Mouse (Mus musculus): ENCODE measurements around the gene Klc2. TPM values are rescaled to one million over a fixed set of nuclear protein-coding genes. Genes with fewer than 3 reads are reported as not detected.

Klc2 gene
- polyA plus RNA-seq, 1 experiment, result 92.9 TPM

GRCm38 (mm10) chr19:5113783-5114182 is 4.6 kb downstream of the Klc2 start:
- no peak overlapping the region for H3K4me3 ChIP-seq (ENCODE audit: control insufficient read depth, low read depth, low read length)
- no peaks in the 10 kb centered on the region for H3K27me3 ChIP-seq (ENCODE audit: control insufficient read depth, insufficient read depth, low read length)
- H3K27ac ChIP-seq (ENCODE audit: control insufficient read depth, insufficient read depth, low read depth, low read length), result no peak overlapping the region
- TF ChIP-seq POLR2A (IDR thresholded peaks at IDR 0.05; ENCODE audit: control insufficient read depth, low read depth, low read length), result no peak
- peaks cover 11% of the 10 kb centered on the region for H3K4me1 ChIP-seq (ENCODE audit: control insufficient read depth, insufficient read depth, low read length)
- H3K36me3 ChIP-seq (ENCODE audit: control insufficient read depth, insufficient read depth, low read length), result peaks cover 5% of the 10 kb centered on the region

DNA sequence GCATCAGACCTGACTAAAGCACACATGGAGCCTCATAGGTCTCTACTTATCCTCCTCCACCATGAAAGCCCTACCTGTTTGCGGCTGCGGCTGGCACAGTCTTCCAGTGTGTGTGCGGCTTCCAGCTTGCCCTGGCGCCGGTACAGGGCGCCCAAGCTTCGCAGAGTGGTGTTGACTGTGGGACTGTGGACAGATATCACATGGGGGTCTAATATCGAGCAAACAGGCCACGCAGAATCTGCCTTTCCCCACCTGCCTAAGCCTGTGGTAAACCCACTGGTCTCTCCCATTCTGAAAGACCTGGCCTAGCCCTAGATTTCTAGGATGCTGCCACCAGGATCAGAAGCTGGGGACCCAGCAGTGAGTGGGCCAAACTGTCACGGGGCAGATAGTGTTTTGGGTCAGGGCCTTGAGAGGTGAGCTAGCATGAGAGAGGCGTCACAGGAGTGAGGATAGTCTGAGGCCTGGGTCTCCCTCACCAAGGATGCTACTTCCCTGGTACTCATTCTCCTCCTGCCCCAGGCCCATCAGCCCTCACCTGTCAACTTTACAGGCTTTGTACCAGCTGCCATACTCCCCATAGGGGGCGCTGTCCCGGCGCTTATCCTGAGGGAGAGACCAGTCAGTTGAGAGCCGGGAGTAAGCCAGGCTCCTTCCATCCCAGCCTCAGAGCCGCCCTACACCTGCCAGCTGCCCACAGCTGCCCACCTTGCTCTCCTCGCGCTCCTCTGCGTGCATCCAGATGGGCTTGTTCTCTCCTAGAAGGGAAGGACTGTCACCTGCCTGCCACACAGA is 8.5 kb downstream of the Klc2 start:
- Histone ChIP-seq H3K4me1 (ENCODE audit: control insufficient read depth, insufficient read depth, low read length) (peaks cover 16% of the 10 kb centered on the region), H3K27ac (ENCODE audit: control insufficient read depth, insufficient read depth, low read depth, low read length) (no peak overlapping the region), H3K36me3 (ENCODE audit: control insufficient read depth, insufficient read depth, low read length) (peaks cover 6% of the 10 kb centered on the region), H3K4me3 (ENCODE audit: control insufficient read depth, low read depth, low read length) (peak overlapping the region; percentile 24; the same call in 1 of the 2 replicates), H3K27me3 (ENCODE audit: control insufficient read depth, insufficient read depth, low read length) (no peaks in the 10 kb centered on the region)
- no peak for TF ChIP-seq CTCF (IDR thresholded peaks at IDR 0.05; ENCODE audit: control insufficient read depth, insufficient read depth, insufficient replicate concordance, low read depth, low read length)

- no peak overlapping the region for H3K27ac ChIP-seq (ENCODE audit: control insufficient read depth, insufficient read depth, low read depth, low read length)
- TF ChIP-seq POLR2A (IDR thresholded peaks at IDR 0.05; ENCODE audit: control insufficient read depth, low read depth, low read length) (no peak), CTCF (IDR thresholded peaks at IDR 0.05; ENCODE audit: control insufficient read depth, insufficient read depth, insufficient replicate concordance, low read depth, low read length) (no peak)
- no peak overlapping the region; the same call in 1 of the 2 replicates for H3K4me3 ChIP-seq (ENCODE audit: control insufficient read depth, low read depth, low read length)
- H3K27me3 ChIP-seq (ENCODE audit: control insufficient read depth, insufficient read depth, low read length), result no peaks in the 10 kb centered on the region
- peaks cover 16% of the 10 kb centered on the region for H3K4me1 ChIP-seq (ENCODE audit: control insufficient read depth, insufficient read depth, low read length)
- peaks cover 6% of the 10 kb centered on the region for H3K36me3 ChIP-seq (ENCODE audit: control insufficient read depth, insufficient read depth, low read length)
Observed at GRCm38 (mm10) chr19:5108702-5109101, 9.7 kb downstream of the Klc2 start.

DNA sequence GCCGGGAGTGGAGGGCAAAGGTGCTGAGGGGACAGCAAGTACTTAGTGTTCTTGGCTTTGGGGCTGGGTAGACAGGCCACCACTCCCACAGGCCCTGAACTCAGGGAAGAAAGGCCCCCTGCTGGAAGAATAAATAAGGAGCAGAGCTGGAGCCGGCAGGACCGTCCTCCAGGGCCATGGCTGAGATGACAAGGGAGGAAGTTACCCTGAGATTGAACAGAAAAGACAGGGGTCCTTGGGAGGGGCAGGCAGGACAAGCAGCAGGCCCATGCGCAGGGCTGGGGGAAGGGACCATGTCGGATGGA is 10.1 kb downstream of the Klc2 start:
- Histone ChIP-seq H3K4me3 (ENCODE audit: control insufficient read depth, low read depth, low read length) (peak overlapping the region; percentile 53), H3K4me1 (ENCODE audit: control insufficient read depth, insufficient read depth, low read length) (peaks cover 16% of the 10 kb centered on the region), H3K27me3 (ENCODE audit: control insufficient read depth, insufficient read depth, low read length) (no peaks in the 10 kb centered on the region), H3K36me3 (ENCODE audit: control insufficient read depth, insufficient read depth, low read length) (peaks cover 6% of the 10 kb centered on the region), H3K27ac (ENCODE audit: control insufficient read depth, insufficient read depth, low read depth, low read length) (no peak overlapping the region)
- TF ChIP-seq POLR2A (IDR thresholded peaks at IDR 0.05; ENCODE audit: control insufficient read depth, low read depth, low read length) (no peak), CTCF (IDR thresholded peaks at IDR 0.05; ENCODE audit: control insufficient read depth, insufficient read depth, insufficient replicate concordance, low read depth, low read length) (peak; percentile 33; the same call in 1 of the 2 replicates)

- peak overlapping the region; percentile 46; the same call in 1 of the 2 replicates for H3K27ac ChIP-seq (ENCODE audit: control insufficient read depth, insufficient read depth, low read depth, low read length)
- peaks cover 6% of the 10 kb centered on the region for H3K36me3 ChIP-seq (ENCODE audit: control insufficient read depth, insufficient read depth, low read length)
- H3K4me3 ChIP-seq (ENCODE audit: control insufficient read depth, low read depth, low read length), result peak overlapping the region; percentile 86
- H3K4me1 ChIP-seq (ENCODE audit: control insufficient read depth, insufficient read depth, low read length), result peaks cover 16% of the 10 kb centered on the region
- TF ChIP-seq POLR2A (IDR thresholded peaks at IDR 0.05; ENCODE audit: control insufficient read depth, low read depth, low read length), result no peak
- TF ChIP-seq CTCF (IDR thresholded peaks at IDR 0.05; ENCODE audit: control insufficient read depth, insufficient read depth, insufficient replicate concordance, low read depth, low read length), result no peak
- H3K27me3 ChIP-seq (ENCODE audit: control insufficient read depth, insufficient read depth, low read length), result no peaks in the 10 kb centered on the region
Observed at GRCm38 (mm10) chr19:5107556-5108270, 10.6 kb downstream of the Klc2 start.

GRCm38 (mm10) chr19:5106731-5107191 is 11.6 kb downstream of the Klc2 start, which contains the start of gene Rab1b:
TSS of gene Rab1b (minus strand) at chr19:5107072.
- Histone ChIP-seq H3K27ac (ENCODE audit: control insufficient read depth, insufficient read depth, low read depth, low read length) (peak within 1 kb of the TSS; percentile 93), H3K36me3 (ENCODE audit: control insufficient read depth, insufficient read depth, low read length) (peaks cover 6% of the 10 kb centered on the region), H3K27me3 (ENCODE audit: control insufficient read depth, insufficient read depth, low read length) (no peaks in the 10 kb centered on the region), H3K4me3 (ENCODE audit: control insufficient read depth, low read depth, low read length) (peak within 1 kb of the TSS; percentile 86), H3K4me1 (ENCODE audit: control insufficient read depth, insufficient read depth, low read length) (peaks cover 16% of the 10 kb centered on the region)
- TF ChIP-seq CTCF (IDR thresholded peaks at IDR 0.05; ENCODE audit: control insufficient read depth, insufficient read depth, insufficient replicate concordance, low read depth, low read length) (no peak), POLR2A (IDR thresholded peaks at IDR 0.05; ENCODE audit: control insufficient read depth, low read depth, low read length) (peak; percentile 63)

DNA sequence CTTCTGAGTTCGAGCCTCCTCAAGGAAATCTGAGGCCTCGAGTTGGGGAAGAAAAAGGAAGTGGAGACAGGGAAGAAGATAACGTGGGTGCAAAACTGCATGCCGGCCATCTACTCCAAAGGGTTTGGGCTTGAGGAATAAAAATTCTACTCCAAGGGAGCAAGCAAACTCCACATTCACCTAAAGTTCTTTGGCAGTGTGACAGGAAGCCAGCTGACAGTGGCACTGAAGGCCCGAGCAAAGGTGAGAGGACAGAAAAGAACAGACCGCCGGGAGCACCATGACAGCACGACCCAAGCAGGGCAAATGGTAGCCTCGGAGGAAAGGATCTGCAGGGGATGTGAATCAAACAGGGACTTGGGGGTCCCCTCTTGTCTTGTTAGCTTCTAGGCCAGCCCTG is 12.3 kb downstream of the Klc2 start:
- TF ChIP-seq POLR2A (IDR thresholded peaks at IDR 0.05; ENCODE audit: control insufficient read depth, low read depth, low read length), result no peak
- no peak for TF ChIP-seq CTCF (IDR thresholded peaks at IDR 0.05; ENCODE audit: control insufficient read depth, insufficient read depth, insufficient replicate concordance, low read depth, low read length)
- Histone ChIP-seq H3K27me3 (ENCODE audit: control insufficient read depth, insufficient read depth, low read length) (no peaks in the 10 kb centered on the region), H3K4me1 (ENCODE audit: control insufficient read depth, insufficient read depth, low read length) (peaks cover 16% of the 10 kb centered on the region), H3K36me3 (ENCODE audit: control insufficient read depth, insufficient read depth, low read length) (peaks cover 5% of the 10 kb centered on the region), H3K27ac (ENCODE audit: control insufficient read depth, insufficient read depth, low read depth, low read length) (peak overlapping the region; percentile 75), H3K4me3 (ENCODE audit: control insufficient read depth, low read depth, low read length) (peak overlapping the region; percentile 86)
